Mouse (Mus musculus): ENCODE results near the gene Mmp17. TPM values are rescaled to one million over a fixed set of nuclear protein-coding genes. Genes with fewer than 3 reads are reported as not detected.

The Mmp17 gene
- total and polyA plus RNA-seq, 2 experiments from 2014 or later: 0.41 to 2.6 TPM

DNA sequence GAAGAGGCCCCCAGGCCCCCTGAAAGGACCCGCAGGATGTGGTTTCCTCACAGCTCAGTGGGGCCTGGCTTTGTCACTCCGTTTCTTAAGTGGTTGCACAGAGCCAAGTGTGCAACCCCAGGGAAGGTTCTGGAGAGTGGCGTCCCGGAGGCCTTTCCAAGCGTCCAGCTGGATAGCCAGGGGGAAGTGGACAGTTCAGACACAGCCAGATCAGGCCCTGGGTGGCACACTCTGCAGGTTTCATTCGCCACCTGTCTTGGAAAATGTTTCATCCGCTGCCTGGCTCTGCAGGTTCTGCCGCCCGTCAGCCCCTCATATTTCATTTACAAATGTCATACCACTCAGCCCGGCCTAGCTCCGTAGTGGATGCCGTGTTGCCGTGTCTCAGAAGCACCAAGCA, 2.5 kb downstream of the Mmp17 start:
- H3K27me3 ChIP-seq (ENCODE audit: control insufficient read depth, insufficient read depth, low read length): peaks cover 66% of the 10 kb centered on the region
- H3K4me2 ChIP-seq (ENCODE audit: low read depth, low read length): peak overlapping the region; percentile 100; the same call in 1 of the 2 replicates
- peak overlapping the region; percentile 83; the same call in 1 of the 2 replicates for H3K4me3 ChIP-seq (ENCODE audit: low read depth, low read length)
- no peaks in the 10 kb centered on the region for H3K36me3 ChIP-seq (replicated peaks; ENCODE audit: control insufficient read depth, insufficient read depth, low read length)
- H3K4me1 ChIP-seq (ENCODE audit: control insufficient read depth, insufficient read depth): peaks cover 16% of the 10 kb centered on the region
- DNase-seq (ENCODE audit: low spot score) (no peak), ATAC-seq (ENCODE audit: insufficient read depth, low read depth) (no peak)
- 65% methylated on average over 13 of the region's 13 CpGs for WGBS
- no peaks in the 10 kb centered on the region for H3K9me3 ChIP-seq (replicated peaks; ENCODE audit: control insufficient read depth, low read length)
- no peak overlapping the region for H3K27ac ChIP-seq (ENCODE audit: low read depth)
- H3K9ac ChIP-seq (replicated peaks; ENCODE audit: low read depth, low read length): no peak overlapping the region
- TF ChIP-seq CTCF (IDR thresholded peaks at IDR 0.05; ENCODE audit: low read depth): no peak
- no peak for TF ChIP-seq EP300 (IDR thresholded peaks at IDR 0.05; ENCODE audit: low read depth)

DNA sequence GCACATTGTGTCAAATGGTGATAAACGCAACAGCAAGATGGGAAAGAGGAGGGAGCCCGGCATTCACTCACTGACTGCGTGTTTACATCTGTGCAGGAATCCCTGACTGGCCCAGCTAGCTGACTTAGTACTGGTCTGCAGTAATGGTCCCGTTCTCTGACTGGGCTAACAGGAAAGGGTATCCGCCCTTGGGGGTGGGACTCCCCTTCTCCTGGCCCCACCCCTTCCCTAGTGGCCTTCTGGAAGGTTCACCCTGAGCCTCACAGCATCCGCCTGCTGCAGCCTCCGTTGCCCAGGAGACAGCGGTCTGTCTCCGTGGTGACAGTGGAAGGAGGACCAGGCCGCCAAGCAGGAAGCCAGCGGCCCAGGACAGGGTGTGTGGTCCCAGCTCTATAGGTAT, 6.9 kb downstream of the Mmp17 start:
- Histone ChIP-seq H3K4me3 (ENCODE audit: low read depth, low read length) (no peak overlapping the region), H3K36me3 (replicated peaks; ENCODE audit: control insufficient read depth, insufficient read depth, low read length) (no peaks in the 10 kb centered on the region), H3K27me3 (ENCODE audit: control insufficient read depth, insufficient read depth, low read length) (peaks cover 30% of the 10 kb centered on the region), H3K9me3 (replicated peaks; ENCODE audit: control insufficient read depth, low read length) (no peaks in the 10 kb centered on the region), H3K9ac (replicated peaks; ENCODE audit: low read depth, low read length) (no peak overlapping the region), H3K4me2 (ENCODE audit: low read depth, low read length) (no peak overlapping the region), H3K27ac (ENCODE audit: low read depth) (no peak overlapping the region), H3K4me1 (ENCODE audit: control insufficient read depth, insufficient read depth) (no peaks in the 10 kb centered on the region)
- DNase-seq (ENCODE audit: low spot score): no peak
- WGBS: 12% methylated on average over 11 of the region's 11 CpGs
- no peak for TF ChIP-seq EP300 (IDR thresholded peaks at IDR 0.05; ENCODE audit: low read depth)
- TF ChIP-seq CTCF (IDR thresholded peaks at IDR 0.05; ENCODE audit: low read depth): no peak
- ATAC-seq (ENCODE audit: insufficient read depth, low read depth): no peak

DNA sequence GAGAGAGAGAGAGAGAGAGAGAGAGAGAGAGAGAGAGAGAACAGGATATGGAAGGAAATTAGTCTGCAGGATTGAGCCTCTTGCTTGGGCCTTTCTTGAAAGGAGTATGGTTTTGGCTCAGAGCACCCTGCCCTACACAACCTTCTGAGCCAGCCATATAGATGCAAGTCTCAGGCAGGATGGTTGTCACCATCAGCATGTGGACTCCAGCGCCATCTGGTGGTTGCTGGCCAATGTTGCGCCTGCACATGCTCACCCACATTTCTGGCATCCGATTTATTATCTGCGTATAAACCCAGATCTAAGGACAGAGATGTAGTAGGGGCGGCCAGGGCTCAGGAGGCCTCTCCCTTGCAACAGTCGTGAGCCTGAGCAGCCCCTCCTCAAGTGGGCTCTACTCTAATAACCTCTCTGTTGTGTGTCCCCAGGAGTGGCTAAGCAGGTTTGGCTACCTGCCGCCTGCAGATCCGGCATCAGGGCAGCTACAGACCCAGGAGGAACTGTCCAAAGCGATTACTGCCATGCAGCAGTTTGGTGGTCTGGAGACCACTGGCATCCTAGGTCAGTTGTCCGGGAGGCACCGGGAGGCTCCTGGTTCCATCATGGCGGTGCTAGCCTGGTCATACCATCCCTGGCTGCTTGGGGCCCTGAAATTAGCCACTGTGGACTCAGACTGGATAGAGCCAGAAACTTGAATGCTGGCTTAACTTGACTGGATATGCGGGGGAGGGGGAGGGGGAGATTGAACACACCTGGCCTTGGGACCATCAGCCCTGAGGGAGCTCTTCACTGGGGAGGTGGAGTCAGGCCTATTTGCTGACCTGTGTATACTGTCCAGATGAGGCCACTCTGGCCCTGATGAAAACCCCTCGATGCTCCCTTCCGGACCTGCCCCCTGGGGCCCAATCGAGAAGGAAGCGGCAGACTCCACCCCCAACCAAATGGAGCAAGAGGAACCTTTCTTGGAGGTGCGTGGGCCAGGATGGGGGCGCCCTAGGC, 10.4 kb downstream of the Mmp17 start:
- WGBS: 29% methylated on average over 19 of the region's 19 CpGs
- Histone ChIP-seq H3K4me2 (ENCODE audit: low read depth, low read length) (no peak overlapping the region), H3K4me1 (ENCODE audit: control insufficient read depth, insufficient read depth) (no peaks in the 10 kb centered on the region), H3K9ac (replicated peaks; ENCODE audit: low read depth, low read length) (no peak overlapping the region), H3K27ac (ENCODE audit: low read depth) (no peak overlapping the region), H3K4me3 (ENCODE audit: low read depth, low read length) (no peak overlapping the region), H3K36me3 (replicated peaks; ENCODE audit: control insufficient read depth, insufficient read depth, low read length) (no peaks in the 10 kb centered on the region), H3K9me3 (replicated peaks; ENCODE audit: control insufficient read depth, low read length) (no peaks in the 10 kb centered on the region), H3K27me3 (ENCODE audit: control insufficient read depth, insufficient read depth, low read length) (0 out of 2 replicates have a peak, but pooled peaks cover 7% of the 10 kb centered on the region)
- DNase-seq (ENCODE audit: low spot score): peak; percentile 68
- ATAC-seq (ENCODE audit: insufficient read depth, low read depth): no peak; the same call in 1 of the 2 replicates
- peak; percentile 97 for TF ChIP-seq CTCF (IDR thresholded peaks at IDR 0.05; ENCODE audit: low read depth)
- no peak for TF ChIP-seq EP300 (IDR thresholded peaks at IDR 0.05; ENCODE audit: low read depth)

DNA sequence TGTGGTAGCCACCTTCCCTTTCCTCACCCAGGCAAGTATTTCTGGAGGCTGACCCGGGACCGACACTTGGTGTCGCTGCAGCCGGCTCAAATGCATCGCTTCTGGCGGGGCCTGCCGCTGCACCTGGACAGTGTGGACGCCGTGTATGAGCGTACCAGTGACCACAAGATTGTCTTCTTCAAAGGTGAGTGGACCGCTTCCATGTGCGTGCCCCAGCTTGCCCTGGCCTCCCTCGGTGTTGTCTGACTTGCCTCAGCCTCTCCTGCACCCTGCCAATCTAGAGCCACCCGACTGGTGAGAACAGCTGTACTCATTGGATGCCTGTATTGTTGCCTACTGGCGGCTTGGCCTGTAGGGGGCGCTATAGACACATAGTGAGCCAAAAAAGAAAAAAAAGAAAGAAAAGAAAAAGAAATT, 18.1 kb downstream of the Mmp17 start:
- Histone ChIP-seq H3K9ac (replicated peaks; ENCODE audit: low read depth, low read length) (no peak overlapping the region), H3K27ac (ENCODE audit: low read depth) (no peak overlapping the region), H3K36me3 (replicated peaks; ENCODE audit: control insufficient read depth, insufficient read depth, low read length) (no peaks in the 10 kb centered on the region), H3K4me3 (ENCODE audit: low read depth, low read length) (no peak overlapping the region), H3K4me1 (ENCODE audit: control insufficient read depth, insufficient read depth) (no peaks in the 10 kb centered on the region), H3K4me2 (ENCODE audit: low read depth, low read length) (no peak overlapping the region), H3K27me3 (ENCODE audit: control insufficient read depth, insufficient read depth, low read length) (no peaks in the 10 kb centered on the region), H3K9me3 (replicated peaks; ENCODE audit: control insufficient read depth, low read length) (no peaks in the 10 kb centered on the region; the same call in 1 of the 2 replicates)
- 46% methylated on average over 16 of the region's 16 CpGs for WGBS
- DNase-seq (ENCODE audit: low spot score) (no peak), ATAC-seq (ENCODE audit: insufficient read depth, low read depth) (no peak)
- TF ChIP-seq CTCF (IDR thresholded peaks at IDR 0.05; ENCODE audit: low read depth) (peak; percentile 20; the same call in 1 of the 2 replicates), EP300 (IDR thresholded peaks at IDR 0.05; ENCODE audit: low read depth) (no peak)

DNA sequence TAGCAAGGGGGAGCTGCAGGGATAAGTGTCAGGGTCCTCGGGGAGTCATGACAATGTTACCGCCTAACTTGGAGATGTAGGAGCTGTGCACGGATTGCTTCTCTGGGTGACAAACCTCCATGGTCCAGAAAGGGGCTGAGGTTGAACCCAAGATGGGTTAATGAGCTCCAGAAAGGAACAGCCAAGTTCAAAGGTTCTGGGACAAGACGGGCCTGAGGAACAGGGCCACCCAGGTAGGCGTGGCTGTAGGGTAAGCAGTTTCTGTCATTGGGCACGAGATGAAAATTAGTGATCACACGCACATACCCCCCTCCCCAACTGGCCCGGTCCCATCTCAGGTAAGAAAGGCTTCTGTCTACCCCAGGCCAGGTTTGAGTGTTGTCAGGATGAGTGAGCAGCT, 23.5 kb downstream of the Mmp17 start:
- no peaks in the 10 kb centered on the region for H3K27me3 ChIP-seq (ENCODE audit: control insufficient read depth, insufficient read depth, low read length)
- no peak overlapping the region for H3K4me3 ChIP-seq (ENCODE audit: low read depth, low read length)
- H3K36me3 ChIP-seq (replicated peaks; ENCODE audit: control insufficient read depth, insufficient read depth, low read length): no peaks in the 10 kb centered on the region
- H3K4me2 ChIP-seq (ENCODE audit: low read depth, low read length): no peak overlapping the region
- DNase-seq (ENCODE audit: low spot score) (no peak), ATAC-seq (ENCODE audit: insufficient read depth, low read depth) (no peak)
- H3K4me1 ChIP-seq (ENCODE audit: control insufficient read depth, insufficient read depth): no peaks in the 10 kb centered on the region
- H3K9me3 ChIP-seq (replicated peaks; ENCODE audit: control insufficient read depth, low read length): no peaks in the 10 kb centered on the region
- no peak overlapping the region for H3K27ac ChIP-seq (ENCODE audit: low read depth)
- no peak for TF ChIP-seq CTCF (IDR thresholded peaks at IDR 0.05; ENCODE audit: low read depth)
- no peak for TF ChIP-seq EP300 (IDR thresholded peaks at IDR 0.05; ENCODE audit: low read depth)
- WGBS: 77% methylated on average over 8 of the region's 8 CpGs
- no peak overlapping the region for H3K9ac ChIP-seq (replicated peaks; ENCODE audit: low read depth, low read length)

Data from heart, postnatal 0 days (tissue).